Mouse (Mus musculus) neural tube, embryonic 14.5 days (tissue): ENCODE results near the gene Hpcal1. TPM values are rescaled to one million over a fixed set of nuclear protein-coding genes. Genes with fewer than 3 reads are reported as not detected.

Experiments
- ATAC-seq: fragments of 200-750 bp; cut with Nextera tagmentation; 2 replicates; pipeline ENCODE4 v1.8.0; 2017; ENCODE audit warnings: low read depth, mild to moderate bottlenecking, moderate TSS enrichment, moderate library complexity
- H3K27ac ChIP-seq: fragments of 300-500 bp; sonication (generic); 2 replicates; pipeline ENCODE4 v1.5.1; 2014; ENCODE audit warnings: low read depth, mild to moderate bottlenecking, control low read depth, low read length, moderate library complexity, mixed read lengths
- H3K27me3 ChIP-seq: fragments of 300-500 bp; sonication (generic); 2 replicates; pipeline ENCODE4 v1.6.1; 2014; ENCODE audit warnings: low read length; ENCODE audit not compliant: control insufficient read depth, insufficient read depth
- H3K36me3 ChIP-seq: fragments of 300-500 bp; sonication (generic); 2 replicates; pipeline ENCODE4 v1.6.1; 2014; ENCODE audit warnings: low read length, mixed read lengths; ENCODE audit not compliant: control insufficient read depth, insufficient read depth
- H3K4me1 ChIP-seq: fragments of 300-500 bp; sonication (generic); 2 replicates; pipeline ENCODE4 v1.6.1; 2014; ENCODE audit warnings: low read length; ENCODE audit not compliant: control insufficient read depth, insufficient read depth
- H3K4me2 ChIP-seq: fragments of 300-500 bp; sonication (generic); 2 replicates; pipeline ENCODE4 v1.6.1; 2014; ENCODE audit warnings: mild to moderate bottlenecking, low read depth, low read length, control low read depth
- H3K4me3 ChIP-seq: fragments of 300-500 bp; sonication (generic); 2 replicates; pipeline ENCODE4 v1.5.1; 2014; ENCODE audit warnings: low read depth, low read length, control low read depth, mixed read lengths
- H3K9ac ChIP-seq: fragments of 300-500 bp; sonication (generic); replicated peaks from 2 replicates; pipeline ENCODE4 v1.6.1; 2014; ENCODE audit warnings: low read depth, mild to moderate bottlenecking, control low read depth, low read length, mixed read lengths
- H3K9me3 ChIP-seq: fragments of 300-500 bp; sonication (generic); 2 replicates; pipeline ENCODE4 v1.6.1; 2016; ENCODE audit warnings: low read length; ENCODE audit not compliant: control insufficient read depth
- WGBS: fragments of 180-500 bp; shearing (Covaris S2); extraction: QIAGEN DNeasy Blood & Tissue Kit; methylation state at CpG from one replicate; pipeline ENCODE4 v1.1.7; 2014; 5-methylcytosine and 5-hydroxymethylcytosine counted together
- polyA plus RNA-seq: library from polyadenylated mRNA; unstranded; fragments of >200 nt; fragmentation: Nextera tagmentation; extraction: Ambion mirVana; gene quantifications from 2 replicates; pipeline ENCODE4 v1.2.1, GENCODE M21; 2014

Hpcal1 gene
- polyA plus RNA-seq, 1 experiment from 2014 or later, result 135 TPM

DNA sequence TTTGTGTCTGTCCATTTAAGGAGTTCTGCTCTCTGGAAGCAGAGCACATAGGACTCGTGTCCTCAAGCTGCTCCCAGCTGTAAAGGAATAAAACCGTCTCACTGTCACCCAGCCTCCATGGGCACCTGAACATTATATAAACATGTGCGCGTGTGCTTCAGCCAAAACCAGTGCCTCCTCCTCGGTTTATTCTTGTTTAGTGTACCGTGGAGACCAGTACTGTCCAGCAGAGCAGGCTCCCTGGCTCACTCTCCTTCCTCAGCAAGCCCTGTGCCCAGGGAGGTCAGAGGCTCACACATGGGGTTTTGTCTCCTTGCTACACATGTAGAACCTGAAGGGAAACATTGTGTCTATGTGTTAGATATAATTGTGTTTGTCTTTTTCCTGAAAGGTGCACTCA lies 27.5 kb downstream of the Hpcal1 start:
- ATAC-seq, result no peak
- WGBS, result 75% methylated on average over 6 of the region's 6 CpGs
- no peak overlapping the region for H3K9ac ChIP-seq
- H3K4me1 ChIP-seq, result no peaks in the 10 kb centered on the region
- H3K4me2 ChIP-seq, result no peak overlapping the region
- no peaks in the 10 kb centered on the region for H3K27me3 ChIP-seq
- H3K9me3 ChIP-seq, result no peaks in the 10 kb centered on the region
- H3K27ac ChIP-seq, result no peak overlapping the region
- H3K36me3 ChIP-seq, result no peaks in the 10 kb centered on the region
- H3K4me3 ChIP-seq, result no peak overlapping the region

GRCm38 (mm10) chr12:17721058-17721457 lies 30.4 kb downstream of the Hpcal1 start:
- H3K9me3 ChIP-seq, result no peaks in the 10 kb centered on the region

GRCm38 (mm10) chr12:17722452-17723181 lies 32.0 kb downstream of the Hpcal1 start:
- no peak for ATAC-seq
- H3K9me3 ChIP-seq, result no peaks in the 10 kb centered on the region
- H3K4me3 ChIP-seq, result no peak overlapping the region
- H3K4me2 ChIP-seq, result no peak overlapping the region
- H3K4me1 ChIP-seq, result no peaks in the 10 kb centered on the region
- H3K27me3 ChIP-seq, result no peaks in the 10 kb centered on the region
- H3K36me3 ChIP-seq, result no peaks in the 10 kb centered on the region
- WGBS, result 96% methylated on average over 13 of the region's 13 CpGs
- no peak overlapping the region for H3K27ac ChIP-seq
- H3K9ac ChIP-seq, result no peak overlapping the region

More at GRCm38 (mm10) chr12:17721058-17721457, 30.4 kb downstream of the Hpcal1 start:
- Histone ChIP-seq H3K4me2 (no peak overlapping the region), H3K4me1 (no peaks in the 10 kb centered on the region), H3K27ac (no peak overlapping the region), H3K4me3 (no peak overlapping the region), H3K9ac (no peak overlapping the region), H3K27me3 (no peaks in the 10 kb centered on the region), H3K36me3 (no peaks in the 10 kb centered on the region)
- ATAC-seq, result no peak

GRCm38 (mm10) chr12:17723182-17723570 lies 32.5 kb downstream of the Hpcal1 start:
- WGBS, result 100% methylated on average over 1 of the region's 1 CpGs
- Histone ChIP-seq H3K27me3 (no peaks in the 10 kb centered on the region), H3K4me1 (no peaks in the 10 kb centered on the region), H3K9me3 (no peaks in the 10 kb centered on the region), H3K4me2 (no peak overlapping the region), H3K9ac (no peak overlapping the region), H3K27ac (no peak overlapping the region), H3K36me3 (no peaks in the 10 kb centered on the region), H3K4me3 (no peak overlapping the region)
- no peak for ATAC-seq

- ATAC-seq, result no peak
- 60% methylated on average over 6 of the region's 6 CpGs for WGBS
Measured at GRCm38 (mm10) chr12:17723999-17724398, 33.3 kb downstream of the Hpcal1 start.

DNA sequence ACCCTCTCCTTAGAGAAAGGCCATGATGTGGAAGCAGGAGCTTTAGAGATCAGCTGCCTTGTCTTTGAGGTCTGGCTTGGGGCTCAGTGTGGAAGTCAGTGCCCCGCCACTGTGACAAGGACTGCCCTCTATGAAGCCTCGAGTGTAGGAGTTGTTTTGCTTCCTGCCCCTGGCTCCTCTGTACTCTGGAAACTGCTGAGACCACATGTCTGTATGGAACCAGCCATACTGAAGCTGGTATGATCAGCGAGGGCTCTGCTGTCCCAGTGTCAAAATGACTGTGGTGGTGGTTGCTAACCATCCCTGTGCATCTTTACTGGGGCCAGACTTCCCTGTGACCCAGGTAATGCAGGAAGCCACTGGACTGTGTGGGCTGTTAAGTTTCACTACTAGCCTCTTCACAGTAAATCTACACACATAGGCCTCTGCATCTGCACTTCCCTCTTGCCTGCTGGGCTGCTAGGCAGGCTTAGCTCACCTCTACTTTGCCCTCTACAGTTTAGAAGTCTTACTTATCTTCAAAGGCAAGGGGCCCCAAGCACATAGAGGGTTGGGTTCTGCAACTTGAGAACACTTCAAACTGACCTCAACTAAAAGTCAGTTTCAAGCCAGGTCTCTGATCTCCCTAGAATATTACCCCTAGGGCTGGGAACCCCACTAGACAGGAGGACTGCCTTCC lies 33.9 kb downstream of the Hpcal1 start:
- no peaks in the 10 kb centered on the region for H3K27me3 ChIP-seq
- H3K36me3 ChIP-seq, result no peaks in the 10 kb centered on the region
- H3K4me2 ChIP-seq, result no peak overlapping the region
- H3K4me3 ChIP-seq, result no peak overlapping the region
- WGBS, result 60% methylated on average over 3 of the region's 3 CpGs
- no peak overlapping the region for H3K27ac ChIP-seq
- no peaks in the 10 kb centered on the region for H3K4me1 ChIP-seq
- H3K9me3 ChIP-seq, result no peaks in the 10 kb centered on the region
- no peak for ATAC-seq
- H3K9ac ChIP-seq, result no peak overlapping the region

More at GRCm38 (mm10) chr12:17723999-17724398, 33.3 kb downstream of the Hpcal1 start:
- Histone ChIP-seq H3K27me3 (no peaks in the 10 kb centered on the region), H3K27ac (no peak overlapping the region), H3K36me3 (no peaks in the 10 kb centered on the region), H3K4me3 (no peak overlapping the region), H3K9ac (no peak overlapping the region), H3K4me1 (no peaks in the 10 kb centered on the region), H3K4me2 (no peak overlapping the region), H3K9me3 (no peaks in the 10 kb centered on the region)

DNA sequence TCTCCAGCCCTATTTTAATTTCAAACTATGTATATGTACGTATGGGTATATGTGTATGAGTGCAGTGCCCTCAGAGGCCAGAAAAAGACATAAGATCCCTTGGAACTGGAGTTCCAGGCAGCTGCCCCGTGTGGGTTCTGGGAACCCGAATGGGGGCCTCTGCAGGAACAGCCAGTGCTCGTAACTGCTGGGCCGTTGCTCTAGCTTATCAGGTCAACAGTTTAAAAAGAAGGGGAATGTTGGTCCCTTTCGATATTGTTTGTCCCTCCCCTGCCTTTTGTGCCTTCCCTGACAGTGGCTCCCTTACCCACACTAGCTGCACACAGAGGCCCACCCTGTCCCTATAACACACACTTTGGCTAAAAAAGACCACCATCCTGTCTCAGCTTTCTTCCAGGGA lies 34.9 kb downstream of the Hpcal1 start:
- Histone ChIP-seq H3K27me3 (no peaks in the 10 kb centered on the region), H3K36me3 (no peaks in the 10 kb centered on the region), H3K4me2 (no peak overlapping the region), H3K9ac (no peak overlapping the region), H3K27ac (no peak overlapping the region), H3K9me3 (no peaks in the 10 kb centered on the region), H3K4me1 (no peaks in the 10 kb centered on the region), H3K4me3 (no peak overlapping the region)
- ATAC-seq, result no peak
- 72% methylated on average over 6 of the region's 6 CpGs for whole genome bisulfite sequencing

GRCm38 (mm10) chr12:17726576-17727320 lies 36.1 kb downstream of the Hpcal1 start:
- H3K27ac ChIP-seq, result no peak overlapping the region
- no peak for ATAC-seq
- H3K4me1 ChIP-seq, result no peaks in the 10 kb centered on the region
- WGBS, result 44% methylated on average over 10 of the region's 10 CpGs
- no peaks in the 10 kb centered on the region for H3K9me3 ChIP-seq
- no peak overlapping the region for H3K4me2 ChIP-seq
- no peaks in the 10 kb centered on the region for H3K27me3 ChIP-seq
- H3K4me3 ChIP-seq, result no peak overlapping the region
- H3K36me3 ChIP-seq, result no peaks in the 10 kb centered on the region
- no peak overlapping the region for H3K9ac ChIP-seq
